In genomic region chr1:87933051-87933450, GRCm38 (mm10) we compare ENCODE assay signal across 15 mouse cellular contexts.
DNase-seq lines count a peak whose midpoint lies in the region; ATAC-seq and TF ChIP-seq lines count a peak whose summit lies in the region.
"Had no signal": no experiment of that assay in that cellular context is flagged by ENCODE, and none has a peak within 500 bp of the region (broad histone marks: within the 10 kb centered on the region; RNA-seq: fewer than 3 reads in every experiment).

No protein-coding gene starts in this region.

- peaks cover 3% of the 10 kb centered on the region for H3K36me3 ChIP-seq in kidney, adult 2 months (ENCODE audit: control insufficient read depth, insufficient read depth, low read length)
- H3K36me3 ChIP-seq in midbrain, embryonic 15.5 days (replicated peaks) = peaks cover 27% of the 10 kb centered on the region

- peak; percentile 46 for ATAC-seq in frontal cortex, adult (ENCODE audit: low TSS enrichment)
- no peak for ATAC-seq in midbrain, embryonic 15.5 days (replicated peaks)
- ATAC-seq: intestine, postnatal 0 days had no signal

- no peak overlapping the region for H3K9ac ChIP-seq in midbrain, embryonic 15.5 days
- H3K9ac ChIP-seq: hindbrain, embryonic 13.5 days; liver, embryonic 14.5 days; neural tube, embryonic 12.5 days had no signal

- H3K4me3 ChIP-seq in kidney, adult 2 months (ENCODE audit: insufficient read depth, low read depth, low read length) = no peak overlapping the region
- no peak overlapping the region for H3K4me3 ChIP-seq in bone marrow macrophage, adult 2 months (ENCODE audit: insufficient read depth, low read length)
- H3K4me3 ChIP-seq in midbrain, embryonic 15.5 days = no peak overlapping the region
- H3K4me3 ChIP-seq: hindbrain, embryonic 13.5 days; neural tube, embryonic 12.5 days had no signal

- no peaks in the 10 kb centered on the region for H3K27me3 ChIP-seq in kidney, adult 2 months (replicated peaks; ENCODE audit: control insufficient read depth, insufficient read depth, low read length)
- no peaks in the 10 kb centered on the region for H3K27me3 ChIP-seq in midbrain, embryonic 15.5 days (replicated peaks)
- H3K27me3 ChIP-seq: hindbrain, embryonic 13.5 days; neural tube, embryonic 12.5 days had no signal

- no peaks in the 10 kb centered on the region for H3K9me3 ChIP-seq in midbrain, embryonic 15.5 days
- H3K9me3 ChIP-seq: hindbrain, embryonic 13.5 days; neural tube, embryonic 12.5 days had no signal

- TF ChIP-seq POLR2A in kidney, adult 2 months (IDR thresholded peaks at IDR 0.05; ENCODE audit: low read depth, low read length) = no peak
- no peak for TF ChIP-seq POLR2A in bone marrow macrophage, adult 2 months (IDR thresholded peaks at IDR 0.05; ENCODE audit: borderline replicate concordance, low read depth, low read length)

- WGBS in kidney, adult 2 months = 69% methylated on average over 5 of the region's 5 CpGs
- 82% methylated on average over 5 of the region's 5 CpGs for WGBS in midbrain, embryonic 15.5 days

- TF ChIP-seq CTCF in kidney, adult 2 months (conservative IDR thresholded peaks at IDR 0.05; ENCODE audit: insufficient read depth, insufficient read length, low read depth, low read length) = no peak
- TF ChIP-seq CTCF in bone marrow macrophage, adult 2 months (IDR thresholded peaks at IDR 0.05; ENCODE audit: low read depth, low read length) = no peak

- intact Hi-C loops in heart, postnatal 14 days (cut with DNase I) = no loop called here

- H3K4me2 ChIP-seq in midbrain, embryonic 15.5 days = no peak overlapping the region
- H3K4me2 ChIP-seq: hindbrain, embryonic 13.5 days; neural tube, embryonic 12.5 days had no signal

- no peaks in the 10 kb centered on the region for H3K4me1 ChIP-seq in kidney, adult 2 months (ENCODE audit: control insufficient read depth, insufficient read depth, low read length)
- peaks cover 35% of the 10 kb centered on the region for H3K4me1 ChIP-seq in bone marrow macrophage, adult 2 months (ENCODE audit: control insufficient read depth, insufficient read depth, low read length)
- no peaks in the 10 kb centered on the region for H3K4me1 ChIP-seq in midbrain, embryonic 15.5 days
- H3K4me1 ChIP-seq: neural tube, embryonic 12.5 days had no signal

- no peak for DNase-seq in frontal cortex, postnatal 10 days (ENCODE audit: low spot score in 2 of 2)
- DNase-seq in kidney, postnatal 4 days = peak; percentile 20 to 31
- no peak for DNase-seq in kidney, adult 2 months
- peak; percentile 28 to 34 for DNase-seq in heart, postnatal 14 days
- DNase-seq in cerebellum, postnatal 25 days = no peak
- DNase-seq: adrenal gland, adult 2 months; cerebellum, adult 9-10 months; midbrain, embryonic 14.5 days had no signal

- no peak overlapping the region for H3K27ac ChIP-seq in kidney, adult 2 months (ENCODE audit: insufficient read depth, low read depth, low read length)
- H3K27ac ChIP-seq in bone marrow macrophage, adult 2 months (ENCODE audit: insufficient read depth, low read depth, low read length) = peak overlapping the region; percentile 49
- no peak overlapping the region for H3K27ac ChIP-seq in midbrain, embryonic 15.5 days
- H3K27ac ChIP-seq: hindbrain, embryonic 13.5 days; liver, embryonic 14.5 days; neural tube, embryonic 12.5 days had no signal

Comparison
In these comparisons a context has a peak if more than half of its experiments do, and no peak if none do; other contexts are left out.
1. DNase-seq: peak in kidney, postnatal 4 days (2 of 2) and heart, postnatal 14 days (2 of 2); none in frontal cortex, postnatal 10 days (0 of 2), kidney, adult 2 months (single experiment) and cerebellum, postnatal 25 days (0 of 2).